Mouse (Mus musculus) heart, embryonic 10.5 days (tissue): ENCODE results near the gene Mettl6. TPM values are rescaled to one million over a fixed set of nuclear protein-coding genes. Genes with fewer than 3 reads are reported as not detected.
A peak's percentile ranks its signal among the peaks of the same experiment; 100 is the strongest.
"Not testable (repeated sequence)": the region's sequence is repeated elsewhere in the genome, so short reads cannot be mapped to it uniquely, and the experiment has no call there.

Source experiments
- DNase-seq: peaks from one replicate; pipeline ENCODE4 v3.0.0-alpha.2; 2017; ENCODE audit warnings: low spot score
- H3K27ac ChIP-seq: fragments of 300-500 bp; sonication (generic); 2 replicates; pipeline ENCODE4 v1.5.1; 2016; ENCODE audit warnings: mild to moderate bottlenecking
- H3K27me3 ChIP-seq: fragments of 300-500 bp; sonication (generic); 2 replicates; pipeline ENCODE4 v1.6.1; 2016; ENCODE audit warnings: mild to moderate bottlenecking; ENCODE audit not compliant: poor library complexity, insufficient read depth, severe bottlenecking
- H3K36me3 ChIP-seq: fragments of 300-500 bp; sonication (generic); 2 replicates; pipeline ENCODE4 v1.6.1; 2016; ENCODE audit warnings: mild to moderate bottlenecking, moderate library complexity
- H3K4me1 ChIP-seq: fragments of 300-500 bp; sonication (generic); 2 replicates; pipeline ENCODE4 v1.6.1; 2016; ENCODE audit warnings: mild to moderate bottlenecking
- H3K4me3 ChIP-seq: fragments of 300-500 bp; sonication (generic); 2 replicates; pipeline ENCODE4 v1.5.1; 2016; ENCODE audit warnings: mild to moderate bottlenecking, moderate library complexity
- H3K9me3 ChIP-seq: fragments of 300-500 bp; sonication (generic); 2 replicates; pipeline ENCODE4 v1.6.1; 2016; ENCODE audit warnings: mild to moderate bottlenecking, moderate library complexity
- WGBS: fragments of 180-500 bp; shearing (Covaris S2); methylation state at CpG from one replicate; pipeline ENCODE4 v1.1.7; 2016; 5-methylcytosine and 5-hydroxymethylcytosine counted together
- polyA plus RNA-seq: library from polyadenylated mRNA; unstranded; fragments of >200 nt; fragmentation: Nextera tagmentation; extraction: Ambion mirVana; gene quantifications from 2 replicates; pipeline ENCODE4 v1.2.1, GENCODE M21; 2016

Mettl6 gene
- polyA plus RNA-seq, 1 experiment from 2014 or later: 64.4 TPM

DNA sequence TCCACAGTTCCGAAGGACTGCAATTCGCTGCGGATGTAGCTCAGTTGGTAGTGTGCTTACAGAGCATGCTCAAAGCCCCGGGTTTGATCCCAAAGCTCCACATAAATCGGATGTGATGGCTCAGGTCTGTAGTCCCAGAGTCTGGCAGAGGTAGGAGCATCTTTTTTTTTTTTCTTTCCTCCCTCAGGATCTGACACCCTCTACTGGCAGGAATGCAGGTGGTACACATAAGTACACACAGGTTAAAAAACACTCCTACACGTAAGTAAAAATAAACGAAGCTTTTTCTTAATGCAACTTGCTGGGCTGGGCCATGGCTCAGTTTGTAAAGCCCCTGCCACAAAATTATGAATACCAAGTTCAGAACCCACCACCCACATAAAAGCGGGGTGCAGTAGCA, 30.7 kb downstream of the Mettl6 start:
- WGBS: 48% methylated on average over 8 of the region's 8 CpGs
- H3K9me3 ChIP-seq: no peaks in the 10 kb centered on the region
- H3K27ac ChIP-seq: no peak overlapping the region
- peaks cover 7% of the 10 kb centered on the region; the same call in 1 of the 2 replicates for H3K4me1 ChIP-seq
- no peaks in the 10 kb centered on the region for H3K36me3 ChIP-seq
- DNase-seq: no peak
- H3K27me3 ChIP-seq: no peaks in the 10 kb centered on the region
- no peak overlapping the region for H3K4me3 ChIP-seq

DNA sequence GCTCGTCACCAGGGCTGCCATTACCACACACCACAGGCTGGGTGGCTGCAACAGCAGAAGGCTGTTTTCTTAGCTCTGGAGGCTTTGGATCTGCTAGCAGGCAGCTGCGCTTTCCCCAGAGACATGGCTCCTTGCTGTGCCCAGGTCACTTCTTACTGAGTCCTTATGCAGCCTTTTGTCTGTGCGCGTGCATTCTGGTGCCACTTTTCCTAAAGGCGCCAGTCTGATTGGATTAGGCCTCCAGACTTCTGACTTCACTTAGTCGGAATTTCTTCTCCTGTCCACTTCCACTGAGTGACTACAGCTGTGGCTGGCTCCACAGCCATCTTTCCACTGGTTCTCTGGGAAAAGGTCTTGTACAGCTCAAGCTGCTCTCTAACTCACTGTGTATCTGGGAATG, 32.0 kb downstream of the Mettl6 start:
- Histone ChIP-seq H3K27ac (no peak overlapping the region), H3K27me3 (no peaks in the 10 kb centered on the region), H3K4me1 (peaks cover 9% of the 10 kb centered on the region), H3K36me3 (no peaks in the 10 kb centered on the region), H3K4me3 (no peak overlapping the region), H3K9me3 (no peaks in the 10 kb centered on the region)
- no peak for DNase-seq
- 68% methylated on average over 6 of the region's 6 CpGs for WGBS

DNA sequence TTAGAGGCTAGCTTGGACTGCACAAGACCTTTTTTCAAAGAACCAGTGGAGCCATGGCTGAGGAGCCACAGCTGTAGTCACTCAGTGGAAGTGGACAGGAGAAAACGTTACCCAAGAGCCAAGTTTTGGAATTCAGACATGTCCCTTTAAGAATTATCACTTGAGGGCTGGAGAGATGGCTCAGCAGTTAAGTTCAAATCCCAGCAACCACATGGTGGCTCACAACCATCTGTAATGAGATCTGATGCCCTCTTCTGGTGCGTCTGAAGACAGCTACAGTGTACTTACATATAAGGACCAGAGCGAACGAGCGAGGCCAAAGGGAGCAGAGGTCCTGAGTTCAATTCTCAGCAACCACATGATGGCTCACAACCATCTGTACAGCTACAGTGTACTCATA, 32.6 kb downstream of the Mettl6 start:
- H3K4me1 ChIP-seq: peaks cover 16% of the 10 kb centered on the region
- H3K9me3 ChIP-seq, H3K27ac ChIP-seq, DNase-seq, H3K27me3 ChIP-seq, H3K36me3 ChIP-seq, H3K4me3 ChIP-seq: not testable (repeated sequence)
- WGBS: 83% methylated on average over 5 of the region's 5 CpGs

DNA sequence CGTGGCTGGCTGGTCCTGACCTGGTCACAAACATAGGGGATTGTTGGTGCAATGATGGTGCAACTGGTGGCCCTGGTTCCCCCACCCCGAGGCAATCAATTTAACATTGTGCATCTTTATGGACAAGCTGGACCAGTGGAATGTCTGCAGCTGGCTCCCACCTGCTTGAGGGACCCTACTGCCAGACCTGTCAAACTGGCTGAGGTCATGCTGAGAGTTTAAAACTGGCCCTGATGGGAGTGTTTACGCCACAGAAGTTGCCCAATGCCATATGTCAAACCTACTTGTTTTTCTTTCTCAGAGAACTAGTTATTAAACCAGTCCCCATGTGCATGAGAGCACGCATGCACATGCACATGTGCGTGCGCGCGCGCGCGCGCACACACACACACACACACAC, 36.8 kb downstream of the Mettl6 start:
- Histone ChIP-seq H3K4me1 (peaks cover 13% of the 10 kb centered on the region), H3K4me3 (no peak overlapping the region), H3K27ac (0 out of 2 replicates have a peak overlapping the region, but pooled peaks have one; percentile 39), H3K27me3 (no peaks in the 10 kb centered on the region), H3K36me3 (no peaks in the 10 kb centered on the region), H3K9me3 (no peaks in the 10 kb centered on the region)
- no peak for DNase-seq
- WGBS: 84% methylated on average over 12 of the region's 12 CpGs

DNA sequence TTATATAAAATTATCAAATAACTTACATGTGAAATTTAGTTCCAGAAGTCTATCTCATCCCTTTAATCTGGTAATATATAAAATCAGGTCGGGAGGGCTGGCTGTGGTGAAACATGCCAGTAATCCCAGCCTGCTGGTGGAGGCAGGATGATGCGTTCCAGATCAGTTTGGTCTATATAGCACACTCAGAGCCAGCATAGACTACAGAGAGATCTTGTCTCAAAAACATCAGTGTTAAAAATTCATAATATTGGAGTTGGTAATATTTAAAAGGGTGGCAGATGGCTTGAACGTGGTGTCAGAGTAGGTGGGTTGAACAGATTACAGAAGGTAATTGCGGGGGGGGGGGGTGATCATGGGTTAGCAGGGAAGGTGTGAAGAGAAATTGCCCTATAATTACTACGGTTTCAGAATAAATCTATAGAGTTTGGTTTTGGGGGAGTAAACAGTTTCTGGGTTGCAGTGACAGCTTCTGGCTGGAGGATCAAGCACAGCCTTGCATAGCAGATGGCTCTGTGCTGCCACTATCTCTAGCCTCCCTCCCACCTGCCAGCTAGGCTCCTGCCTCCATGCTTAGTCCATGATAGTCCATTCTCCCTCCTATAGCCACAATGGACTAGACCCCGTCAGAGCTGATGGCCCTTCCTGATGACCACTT, 38.6 kb downstream of the Mettl6 start:
- Histone ChIP-seq H3K36me3 (no peaks in the 10 kb centered on the region), H3K9me3 (no peaks in the 10 kb centered on the region), H3K27me3 (no peaks in the 10 kb centered on the region), H3K4me3 (no peak overlapping the region), H3K4me1 (peaks cover 9% of the 10 kb centered on the region), H3K27ac (no peak overlapping the region)
- no peak for DNase-seq
- WGBS: 80% methylated on average over 6 of the region's 6 CpGs

DNA sequence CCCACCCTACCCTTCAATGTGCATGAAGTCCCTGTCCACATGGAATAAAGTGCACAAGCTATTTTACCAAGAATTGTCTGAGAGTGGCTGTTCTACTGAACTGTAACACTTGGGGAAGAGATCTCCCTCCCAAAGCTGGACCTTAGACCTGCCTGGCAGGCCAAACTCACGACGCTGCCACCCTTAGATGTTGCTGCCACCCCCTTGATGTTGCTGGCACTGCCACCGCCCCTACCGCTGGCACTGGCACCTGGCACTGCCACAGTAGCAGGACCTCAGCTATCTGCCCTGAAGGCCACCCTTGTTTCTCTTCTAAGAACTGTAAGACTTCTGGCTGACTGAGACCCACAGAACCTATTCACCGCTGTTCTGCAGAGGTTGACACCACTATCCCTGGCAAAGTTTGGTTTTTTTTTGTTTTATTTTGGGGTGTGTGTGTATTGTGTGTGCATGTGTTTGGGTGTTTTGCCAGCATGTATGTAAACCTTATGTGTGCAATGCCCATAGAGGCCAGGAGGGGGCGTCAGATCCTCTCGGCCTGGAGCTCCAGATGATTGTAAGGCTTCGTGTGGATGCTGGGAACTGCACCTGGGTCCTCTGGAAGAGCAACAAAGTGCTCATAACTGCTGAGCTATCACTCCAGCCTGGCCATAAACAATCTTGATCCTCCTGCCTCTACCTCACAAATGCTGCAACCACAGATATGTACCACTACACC, 39.8 kb downstream of the Mettl6 start:
- H3K36me3 ChIP-seq: no peaks in the 10 kb centered on the region
- DNase-seq: no peak
- 80% methylated on average over 8 of the region's 8 CpGs for WGBS

DNA sequence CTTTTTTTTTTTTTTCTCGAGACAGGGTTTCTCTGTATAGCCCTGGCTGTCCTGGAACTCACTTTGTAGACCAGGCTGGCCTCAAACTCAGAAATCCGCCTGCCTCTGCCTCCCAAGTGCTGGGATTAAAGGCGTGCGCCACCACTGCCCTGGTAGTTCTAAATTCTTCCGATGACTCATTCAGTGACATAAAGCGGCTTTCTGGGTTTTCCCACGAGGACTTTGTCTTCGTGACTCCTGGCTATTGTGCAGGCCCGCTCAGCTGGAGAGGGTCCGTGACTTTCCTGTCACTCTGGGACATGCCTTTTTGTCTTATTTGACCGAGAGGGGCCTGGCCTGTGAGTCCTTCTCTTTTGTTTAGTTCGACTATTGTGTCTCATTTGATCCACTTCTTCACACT, 40.9 kb downstream of the Mettl6 start:
- DNase-seq, H3K9me3 ChIP-seq, H3K4me1 ChIP-seq, H3K27ac ChIP-seq, H3K36me3 ChIP-seq, H3K27me3 ChIP-seq, H3K4me3 ChIP-seq: not testable (repeated sequence)
- 82% methylated on average over 12 of the region's 12 CpGs for WGBS

More for the DNA sequence above, 39.8 kb downstream of the Mettl6 start:
- Histone ChIP-seq H3K27me3 (no peaks in the 10 kb centered on the region), H3K27ac (no peak overlapping the region), H3K4me1 (peaks cover 9% of the 10 kb centered on the region), H3K4me3 (no peak overlapping the region), H3K9me3 (no peaks in the 10 kb centered on the region)

DNA sequence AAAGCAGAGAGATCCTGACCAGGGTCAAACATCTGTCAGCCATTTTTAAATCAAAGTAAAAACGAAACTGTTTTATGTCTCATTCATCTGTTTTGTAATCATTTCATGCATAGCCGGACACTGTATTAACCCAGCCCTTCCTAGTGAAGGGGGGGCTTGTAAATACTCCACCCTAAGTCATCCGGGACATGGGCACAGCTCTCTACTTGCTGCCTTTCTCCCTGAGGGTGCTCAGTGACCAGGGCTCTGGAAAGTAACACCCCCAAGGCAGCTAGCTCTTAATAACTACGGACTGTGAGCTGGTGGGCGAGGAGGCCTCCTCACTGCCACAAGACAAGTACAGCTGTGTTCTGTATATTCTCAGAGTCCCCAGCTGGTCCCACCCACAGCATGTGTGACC, 45.8 kb downstream of the Mettl6 start:
- H3K4me1 ChIP-seq: no peaks in the 10 kb centered on the region
- H3K9me3 ChIP-seq: no peaks in the 10 kb centered on the region
- no peak overlapping the region for H3K27ac ChIP-seq
- no peak overlapping the region for H3K4me3 ChIP-seq
- WGBS: 73% methylated on average over 5 of the region's 5 CpGs
- H3K36me3 ChIP-seq: no peaks in the 10 kb centered on the region
- H3K27me3 ChIP-seq: no peaks in the 10 kb centered on the region
- no peak for DNase-seq

DNA sequence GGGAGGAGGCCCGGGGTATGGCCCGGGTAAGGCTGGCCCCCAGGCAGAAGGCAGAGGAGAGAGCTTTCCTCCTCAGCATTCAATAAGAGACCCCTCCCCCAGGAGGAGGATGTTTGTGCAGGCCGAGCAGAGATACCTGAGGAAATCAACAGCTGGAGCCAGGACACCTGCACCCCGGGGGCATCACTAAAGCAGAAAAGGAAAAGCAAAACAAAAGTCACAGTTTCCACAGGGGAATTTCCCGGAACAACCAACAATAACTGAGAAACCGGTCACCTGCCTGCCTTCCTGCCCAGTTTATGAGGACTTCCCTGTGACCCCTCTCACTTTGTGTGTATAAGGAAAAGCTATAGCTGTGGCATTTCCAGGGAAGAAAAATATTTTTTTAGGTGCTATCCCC, 51.2 kb downstream of the Mettl6 start:
- WGBS: 68% methylated on average over 6 of the region's 6 CpGs
- Histone ChIP-seq H3K4me1 (peaks cover 3% of the 10 kb centered on the region; the same call in 1 of the 2 replicates), H3K27ac (no peak overlapping the region), H3K4me3 (no peak overlapping the region), H3K27me3 (no peaks in the 10 kb centered on the region), H3K9me3 (no peaks in the 10 kb centered on the region), H3K36me3 (no peaks in the 10 kb centered on the region)
- no peak for DNase-seq

DNA sequence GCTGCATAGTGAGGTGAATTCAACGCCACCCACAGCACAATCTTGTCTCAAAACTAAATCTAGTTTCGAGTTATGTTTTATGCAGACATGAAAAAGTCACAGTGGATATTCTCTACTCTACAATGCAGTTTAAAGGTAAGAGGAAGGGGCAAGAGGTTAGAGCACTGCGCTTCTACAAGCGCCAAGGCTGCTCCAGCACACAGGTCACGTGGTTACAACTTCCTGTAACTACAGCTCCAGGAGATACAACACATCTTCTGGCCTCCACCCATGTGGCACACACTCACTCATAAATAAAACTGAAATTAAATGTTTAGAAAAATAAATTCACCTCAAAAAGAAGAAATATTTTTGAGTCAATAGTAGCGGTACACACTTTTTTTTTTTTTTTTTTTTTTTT, 54.1 kb downstream of the Mettl6 start:
- H3K4me3 ChIP-seq: no peak overlapping the region
- H3K4me1 ChIP-seq: peaks cover 25% of the 10 kb centered on the region
- H3K36me3 ChIP-seq: no peaks in the 10 kb centered on the region
- no peak overlapping the region for H3K27ac ChIP-seq
- no peaks in the 10 kb centered on the region for H3K9me3 ChIP-seq
- H3K27me3 ChIP-seq: no peaks in the 10 kb centered on the region; the same call in 1 of the 2 replicates
- 84% methylated on average over 6 of the region's 6 CpGs for WGBS
- DNase-seq: no peak

DNA sequence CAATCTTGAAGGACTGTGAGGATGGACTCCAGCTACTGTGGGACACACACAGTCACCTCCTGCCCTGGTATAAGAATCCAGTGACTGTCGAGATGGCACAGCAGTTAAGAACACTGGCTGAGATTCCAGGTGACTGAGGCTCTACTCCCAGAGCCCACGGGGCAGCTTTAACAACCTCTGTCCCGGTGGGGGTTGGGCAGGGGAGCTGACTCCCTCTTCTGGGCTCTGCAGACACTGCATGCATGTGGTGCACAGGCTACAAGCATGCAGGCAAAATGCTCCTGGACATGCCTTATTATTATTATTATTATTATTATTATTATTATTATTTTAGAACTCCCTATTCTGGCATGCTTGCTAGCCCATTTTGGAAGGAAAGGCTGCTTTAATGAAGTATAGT, 54.6 kb downstream of the Mettl6 start:
- Histone ChIP-seq H3K4me3 (no peak overlapping the region), H3K27me3 (no peaks in the 10 kb centered on the region; the same call in 1 of the 2 replicates)
- 19% methylated on average over 3 of the region's 3 CpGs for WGBS

DNA sequence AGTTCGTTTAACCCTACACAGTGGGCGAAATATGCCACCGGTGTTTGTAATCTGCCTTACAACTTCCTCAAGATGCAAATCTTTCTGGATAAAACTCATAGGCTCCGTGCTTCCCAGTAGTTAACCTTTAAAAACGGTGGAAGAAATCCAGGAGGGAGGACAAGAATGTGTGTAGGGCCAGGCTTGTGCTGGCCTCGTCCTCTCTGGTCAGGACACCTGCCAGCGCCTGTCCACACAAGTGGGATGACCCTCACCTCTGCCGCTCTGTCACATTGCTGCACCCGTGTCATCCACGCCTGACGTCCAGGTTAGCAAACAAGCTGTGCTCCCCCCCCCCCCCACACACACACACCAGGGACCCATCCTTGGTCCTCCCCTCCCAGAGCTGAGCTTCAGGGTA, 55.6 kb downstream of the Mettl6 start:
- 77% methylated on average over 11 of the region's 11 CpGs for WGBS
- Histone ChIP-seq H3K9me3 (no peaks in the 10 kb centered on the region), H3K27me3 (no peaks in the 10 kb centered on the region; the same call in 1 of the 2 replicates), H3K27ac (no peak overlapping the region), H3K4me1 (peaks cover 32% of the 10 kb centered on the region), H3K36me3 (no peaks in the 10 kb centered on the region), H3K4me3 (no peak overlapping the region)
- DNase-seq: no peak

More for the DNA sequence above, 54.6 kb downstream of the Mettl6 start:
- H3K9me3 ChIP-seq: no peaks in the 10 kb centered on the region
- DNase-seq: no peak
- peaks cover 28% of the 10 kb centered on the region for H3K4me1 ChIP-seq
- H3K27ac ChIP-seq: no peak overlapping the region
- H3K36me3 ChIP-seq: no peaks in the 10 kb centered on the region

DNA sequence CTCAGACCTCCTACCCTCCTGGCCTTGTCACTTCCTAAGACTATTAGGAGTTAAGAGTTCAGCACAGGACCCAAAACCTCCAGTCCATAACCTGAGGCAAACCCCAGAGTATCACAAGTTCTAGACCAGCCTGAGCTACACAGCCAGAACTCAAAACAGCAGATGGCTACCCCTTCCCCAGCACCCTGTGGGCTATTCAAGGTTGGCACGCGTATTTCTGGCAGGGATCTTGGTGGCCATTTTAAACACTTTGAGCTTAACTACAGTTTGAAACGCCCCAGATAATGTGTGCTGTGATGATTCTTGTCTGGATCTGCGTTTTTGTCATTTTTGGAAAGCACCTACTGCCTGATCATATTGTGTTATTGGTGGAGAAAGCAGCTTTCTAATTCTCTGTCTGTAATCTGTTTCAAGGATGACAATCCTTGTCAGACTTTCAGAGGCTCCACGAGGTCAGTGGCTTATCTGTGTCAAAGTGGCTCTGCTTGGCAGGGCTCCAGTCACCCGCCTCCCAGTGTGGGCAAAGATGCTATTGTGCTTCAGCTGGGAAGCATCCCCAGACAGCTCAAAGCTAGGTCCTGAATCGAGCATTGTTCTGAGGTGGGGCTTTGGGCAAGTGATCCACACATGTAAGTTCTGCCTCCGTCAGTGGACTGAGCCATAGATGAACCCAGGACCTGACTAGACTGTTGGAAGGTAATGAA, 56.9 kb downstream of the Mettl6 start:
- 60% methylated on average over 8 of the region's 8 CpGs for WGBS
- Histone ChIP-seq H3K4me3 (no peak overlapping the region), H3K27me3 (no peaks in the 10 kb centered on the region; the same call in 1 of the 2 replicates), H3K36me3 (no peaks in the 10 kb centered on the region), H3K27ac (no peak overlapping the region), H3K4me1 (peaks cover 42% of the 10 kb centered on the region), H3K9me3 (no peaks in the 10 kb centered on the region)
- DNase-seq: no peak
